Mouse (Mus musculus): ENCODE data around the gene Hnf4a. TPM values are rescaled to one million over a fixed set of nuclear protein-coding genes. Genes with fewer than 3 reads are reported as not detected.

Gene Hnf4a
- polyA plus RNA-seq, 1 experiment: not detected

- peak overlapping the region; percentile 35 for H3K27ac ChIP-seq (ENCODE audit: insufficient read depth, low read length)
Measured at GRCm38 (mm10) chr2:163493031-163493430, 13.6 kb upstream of the Hnf4a start.

GRCm38 (mm10) chr2:163493976-163494375 lies 12.6 kb upstream of the Hnf4a start:
- TF ChIP-seq POLR2A (IDR thresholded peaks at IDR 0.05; ENCODE audit: insufficient read depth, low read length) (no peak), CTCF (IDR thresholded peaks at IDR 0.05; ENCODE audit: low read depth, low read length) (no peak), EP300 (IDR thresholded peaks at IDR 0.05; ENCODE audit: insufficient read depth, low read depth, low read length) (no peak)
- Histone ChIP-seq H3K4me1 (ENCODE audit: control insufficient read depth, insufficient read depth, low read length) (peaks cover 3% of the 10 kb centered on the region), H3K27ac (ENCODE audit: insufficient read depth, low read length) (no peak overlapping the region), H3K9ac (ENCODE audit: low read depth, poor library complexity, severe bottlenecking) (no peak overlapping the region), H3K27me3 (ENCODE audit: control insufficient read depth, insufficient read depth, low read length, poor library complexity, severe bottlenecking) (no peaks in the 10 kb centered on the region), H3K36me3 (ENCODE audit: control insufficient read depth, insufficient read depth, low read length, poor library complexity, severe bottlenecking) (no peaks in the 10 kb centered on the region), H3K9me3 (replicated peaks; ENCODE audit: control insufficient read depth, insufficient read depth, low read length, poor library complexity, severe bottlenecking) (no peaks in the 10 kb centered on the region), H3K4me3 (ENCODE audit: low read depth, low read length) (no peak overlapping the region)

More at GRCm38 (mm10) chr2:163493031-163493430, 13.6 kb upstream of the Hnf4a start:
- H3K9me3 ChIP-seq (replicated peaks; ENCODE audit: control insufficient read depth, insufficient read depth, low read length, poor library complexity, severe bottlenecking): no peaks in the 10 kb centered on the region
- H3K4me1 ChIP-seq (ENCODE audit: control insufficient read depth, insufficient read depth, low read length): peaks cover 3% of the 10 kb centered on the region
- no peak overlapping the region for H3K4me3 ChIP-seq (ENCODE audit: low read depth, low read length)
- H3K36me3 ChIP-seq (ENCODE audit: control insufficient read depth, insufficient read depth, low read length, poor library complexity, severe bottlenecking): no peaks in the 10 kb centered on the region
- H3K27me3 ChIP-seq (ENCODE audit: control insufficient read depth, insufficient read depth, low read length, poor library complexity, severe bottlenecking): no peaks in the 10 kb centered on the region
- TF ChIP-seq POLR2A (IDR thresholded peaks at IDR 0.05; ENCODE audit: insufficient read depth, low read length): no peak
- no peak for TF ChIP-seq CTCF (IDR thresholded peaks at IDR 0.05; ENCODE audit: low read depth, low read length)
- TF ChIP-seq EP300 (IDR thresholded peaks at IDR 0.05; ENCODE audit: insufficient read depth, low read depth, low read length): no peak
- H3K9ac ChIP-seq (ENCODE audit: low read depth, poor library complexity, severe bottlenecking): no peak overlapping the region

- no peaks in the 10 kb centered on the region for H3K27me3 ChIP-seq (ENCODE audit: control insufficient read depth, insufficient read depth, low read length, poor library complexity, severe bottlenecking)
- no peak overlapping the region for H3K4me3 ChIP-seq (ENCODE audit: low read depth, low read length)
- no peak for TF ChIP-seq EP300 (IDR thresholded peaks at IDR 0.05; ENCODE audit: insufficient read depth, low read depth, low read length)
- no peak for TF ChIP-seq CTCF (IDR thresholded peaks at IDR 0.05; ENCODE audit: low read depth, low read length)
- no peak for TF ChIP-seq POLR2A (IDR thresholded peaks at IDR 0.05; ENCODE audit: insufficient read depth, low read length)
- H3K9ac ChIP-seq (ENCODE audit: low read depth, poor library complexity, severe bottlenecking): no peak overlapping the region
- no peak overlapping the region for H3K27ac ChIP-seq (ENCODE audit: insufficient read depth, low read length)
- H3K36me3 ChIP-seq (ENCODE audit: control insufficient read depth, insufficient read depth, low read length, poor library complexity, severe bottlenecking): no peaks in the 10 kb centered on the region
- H3K4me1 ChIP-seq (ENCODE audit: control insufficient read depth, insufficient read depth, low read length): peaks cover 3% of the 10 kb centered on the region
- no peaks in the 10 kb centered on the region for H3K9me3 ChIP-seq (replicated peaks; ENCODE audit: control insufficient read depth, insufficient read depth, low read length, poor library complexity, severe bottlenecking)
Measured at GRCm38 (mm10) chr2:163494456-163494855, 12.2 kb upstream of the Hnf4a start.

GRCm38 (mm10) chr2:163502219-163502618 lies 4.4 kb upstream of the Hnf4a start:
- Histone ChIP-seq H3K9me3 (replicated peaks; ENCODE audit: control insufficient read depth, insufficient read depth, low read length, poor library complexity, severe bottlenecking) (no peaks in the 10 kb centered on the region), H3K36me3 (ENCODE audit: control insufficient read depth, insufficient read depth, low read length, poor library complexity, severe bottlenecking) (no peaks in the 10 kb centered on the region), H3K9ac (ENCODE audit: low read depth, poor library complexity, severe bottlenecking) (no peak overlapping the region), H3K27me3 (ENCODE audit: control insufficient read depth, insufficient read depth, low read length, poor library complexity, severe bottlenecking) (no peaks in the 10 kb centered on the region), H3K27ac (ENCODE audit: insufficient read depth, low read length) (no peak overlapping the region), H3K4me3 (ENCODE audit: low read depth, low read length) (no peak overlapping the region), H3K4me1 (ENCODE audit: control insufficient read depth, insufficient read depth, low read length) (no peaks in the 10 kb centered on the region)
- no peak for TF ChIP-seq CTCF (IDR thresholded peaks at IDR 0.05; ENCODE audit: low read depth, low read length)
- no peak for TF ChIP-seq POLR2A (IDR thresholded peaks at IDR 0.05; ENCODE audit: insufficient read depth, low read length)
- no peak for TF ChIP-seq EP300 (IDR thresholded peaks at IDR 0.05; ENCODE audit: insufficient read depth, low read depth, low read length)

GRCm38 (mm10) chr2:163503191-163503590 lies 3.4 kb upstream of the Hnf4a start:
- H3K36me3 ChIP-seq (ENCODE audit: control insufficient read depth, insufficient read depth, low read length, poor library complexity, severe bottlenecking): no peaks in the 10 kb centered on the region
- H3K27ac ChIP-seq (ENCODE audit: insufficient read depth, low read length): no peak overlapping the region
- no peaks in the 10 kb centered on the region for H3K27me3 ChIP-seq (ENCODE audit: control insufficient read depth, insufficient read depth, low read length, poor library complexity, severe bottlenecking)
- no peak overlapping the region for H3K9ac ChIP-seq (ENCODE audit: low read depth, poor library complexity, severe bottlenecking)
- no peaks in the 10 kb centered on the region for H3K4me1 ChIP-seq (ENCODE audit: control insufficient read depth, insufficient read depth, low read length)
- TF ChIP-seq CTCF (IDR thresholded peaks at IDR 0.05; ENCODE audit: low read depth, low read length) (no peak), EP300 (IDR thresholded peaks at IDR 0.05; ENCODE audit: insufficient read depth, low read depth, low read length) (no peak), POLR2A (IDR thresholded peaks at IDR 0.05; ENCODE audit: insufficient read depth, low read length) (no peak)
- no peak overlapping the region for H3K4me3 ChIP-seq (ENCODE audit: low read depth, low read length)
- H3K9me3 ChIP-seq (replicated peaks; ENCODE audit: control insufficient read depth, insufficient read depth, low read length, poor library complexity, severe bottlenecking): no peaks in the 10 kb centered on the region

GRCm38 (mm10) chr2:163525761-163526243 lies 19.2 kb downstream of the Hnf4a start:
- no peaks in the 10 kb centered on the region for H3K9me3 ChIP-seq (replicated peaks; ENCODE audit: control insufficient read depth, insufficient read depth, low read length, poor library complexity, severe bottlenecking)
- no peak overlapping the region for H3K9ac ChIP-seq (ENCODE audit: low read depth, poor library complexity, severe bottlenecking)
- no peaks in the 10 kb centered on the region for H3K4me1 ChIP-seq (ENCODE audit: control insufficient read depth, insufficient read depth, low read length)
- H3K36me3 ChIP-seq (ENCODE audit: control insufficient read depth, insufficient read depth, low read length, poor library complexity, severe bottlenecking): no peaks in the 10 kb centered on the region
- no peak overlapping the region for H3K27ac ChIP-seq (ENCODE audit: insufficient read depth, low read length)
- no peaks in the 10 kb centered on the region for H3K27me3 ChIP-seq (ENCODE audit: control insufficient read depth, insufficient read depth, low read length, poor library complexity, severe bottlenecking)
- TF ChIP-seq POLR2A (IDR thresholded peaks at IDR 0.05; ENCODE audit: insufficient read depth, low read length) (no peak), EP300 (IDR thresholded peaks at IDR 0.05; ENCODE audit: insufficient read depth, low read depth, low read length) (no peak), CTCF (IDR thresholded peaks at IDR 0.05; ENCODE audit: low read depth, low read length) (no peak)
- no peak overlapping the region for H3K4me3 ChIP-seq (ENCODE audit: low read depth, low read length)

All from ES-Bruce4 (cell line).